Mouse (Mus musculus) embryonic fibroblast, embryonic 13.5 days (primary cell): Measurements from ENCODE around the gene Flot1. TPM values are rescaled to one million over a fixed set of nuclear protein-coding genes. Genes with fewer than 3 reads are reported as not detected.

ENCODE experiments used
- H3K27ac ChIP-seq: 2 replicates; pipeline ENCODE4 v1.5.1; 2012; ENCODE audit warnings: low read length, control low read depth, inconsistent platforms; ENCODE audit not compliant: insufficient read depth
- H3K4me1 ChIP-seq: 2 replicates; pipeline ENCODE4 v1.6.1; 2011; ENCODE audit warnings: low read length; ENCODE audit not compliant: control insufficient read depth, insufficient read depth
- H3K4me3 ChIP-seq: 2 replicates; pipeline ENCODE4 v1.5.1; 2011; ENCODE audit warnings: mild to moderate bottlenecking, control low read depth, low read length; ENCODE audit not compliant: insufficient read depth
- CTCF ChIP-seq: IDR thresholded peaks from 2 replicates; pipeline ENCODE4 v1.5.1; 2011; ENCODE audit warnings: mild to moderate bottlenecking, control low read depth, low read length, moderate library complexity, borderline replicate concordance; ENCODE audit not compliant: insufficient read depth
- POLR2A ChIP-seq: IDR thresholded peaks from 2 replicates; pipeline ENCODE4 v1.6.1; 2011; ENCODE audit warnings: low read depth, mild to moderate bottlenecking, control low read depth, low read length, moderate library complexity
- polyA plus RNA-seq: library from polyadenylated mRNA; stranded (reverse); fragments of >200 nt; gene quantifications from 2 replicates; pipeline ENCODE4 v1.2.4, GENCODE M21; 2011; ENCODE audit warnings: low read depth; ENCODE audit not compliant: missing spikeins, insufficient read length

The Flot1 gene
- polyA plus RNA-seq, 1 experiment, result 66.3 TPM

DNA sequence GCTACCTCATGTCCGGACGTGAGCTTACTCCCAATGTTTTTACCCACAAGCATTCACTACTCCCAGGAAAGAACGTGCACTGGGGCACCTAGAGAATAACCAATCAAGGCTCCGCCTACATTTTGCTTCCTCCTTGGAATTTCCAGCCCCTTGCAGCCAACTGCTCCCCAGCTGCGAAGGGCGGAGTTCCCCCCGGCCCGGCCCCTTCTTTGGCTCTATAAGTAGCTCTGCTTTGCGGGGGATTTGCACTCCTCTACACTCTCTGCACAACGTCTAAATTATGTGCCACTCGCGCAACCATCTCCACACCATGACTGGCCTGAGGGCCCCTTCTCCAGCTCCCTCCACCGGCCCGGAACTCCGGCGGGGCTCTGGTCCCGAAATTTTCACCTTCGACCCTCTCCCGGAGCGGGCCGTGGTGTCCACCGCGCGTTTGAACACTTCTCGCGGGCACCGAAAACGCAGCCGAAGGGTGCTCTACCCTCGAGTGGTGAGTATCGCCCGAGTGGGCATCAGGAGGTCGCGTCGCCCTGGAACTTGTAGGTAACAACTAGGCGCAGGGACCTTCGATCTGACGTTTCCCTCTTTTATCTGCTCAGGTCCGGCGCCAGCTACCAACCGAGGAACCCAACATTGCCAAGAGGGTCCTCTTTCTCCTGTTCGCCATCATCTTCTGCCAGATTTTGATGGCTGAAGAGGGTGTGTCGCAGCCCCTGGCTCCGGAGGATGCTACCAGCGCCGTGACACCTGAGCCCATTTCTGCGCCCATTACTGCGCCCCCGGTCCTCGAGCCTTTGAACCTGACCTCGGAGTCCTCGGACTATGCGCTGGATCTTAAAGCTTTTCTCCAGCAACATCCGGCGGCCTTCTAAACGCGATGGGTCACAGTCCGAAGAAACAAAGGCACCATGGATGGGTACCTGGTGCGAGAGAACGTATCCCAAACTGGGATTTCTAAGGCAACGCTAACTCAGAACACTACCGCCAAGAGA lies 1.3 kb upstream of the Flot1 start, which contains the start of gene Ier3:
TSS of gene Ier3 (plus strand) at position 246 of the 992 bp plus-strand sequence.
- Histone ChIP-seq H3K4me3 (peak within 1 kb of the TSS; percentile 87), H3K4me1 (peaks cover 4% of the 10 kb centered on the region), H3K27ac (peak within 1 kb of the TSS; percentile 79)
- TF ChIP-seq CTCF, result no peak
- TF ChIP-seq POLR2A, result peak; percentile 99

- TF ChIP-seq CTCF (no peak), POLR2A (no peak)
- Histone ChIP-seq H3K27ac (peak overlapping the region; percentile 51), H3K4me1 (peaks cover 4% of the 10 kb centered on the region), H3K4me3 (peak overlapping the region; percentile 87)
These were observed 466 bp upstream of the Flot1 start for GRCm38 (mm10) chr17:35822564-35822963.

DNA sequence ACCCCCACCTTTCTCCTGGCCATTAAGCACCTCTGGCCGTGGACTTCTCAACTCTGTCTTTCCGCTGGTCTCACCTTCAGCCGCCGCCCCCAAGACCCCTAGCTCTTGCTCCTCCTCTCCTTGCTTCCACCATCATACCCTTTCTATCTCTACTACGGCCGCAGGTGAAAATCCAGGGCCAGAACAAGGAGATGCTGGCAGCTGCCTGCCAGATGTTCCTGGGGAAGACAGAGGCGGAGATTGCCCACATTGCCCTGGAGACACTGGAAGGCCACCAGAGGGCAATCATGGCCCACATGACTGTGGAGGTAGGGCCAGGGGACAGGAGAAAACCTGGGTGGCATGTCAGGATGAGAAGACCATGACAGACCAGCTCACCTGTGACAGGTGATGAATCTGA lies 1.4 kb downstream of the Flot1 start:
- peaks cover 3% of the 10 kb centered on the region for H3K4me1 ChIP-seq
- TF ChIP-seq POLR2A, result no peak
- TF ChIP-seq CTCF, result peak; percentile 41; the same call in 1 of the 2 replicates
- no peak overlapping the region for H3K27ac ChIP-seq
- H3K4me3 ChIP-seq, result peak overlapping the region; percentile 90

DNA sequence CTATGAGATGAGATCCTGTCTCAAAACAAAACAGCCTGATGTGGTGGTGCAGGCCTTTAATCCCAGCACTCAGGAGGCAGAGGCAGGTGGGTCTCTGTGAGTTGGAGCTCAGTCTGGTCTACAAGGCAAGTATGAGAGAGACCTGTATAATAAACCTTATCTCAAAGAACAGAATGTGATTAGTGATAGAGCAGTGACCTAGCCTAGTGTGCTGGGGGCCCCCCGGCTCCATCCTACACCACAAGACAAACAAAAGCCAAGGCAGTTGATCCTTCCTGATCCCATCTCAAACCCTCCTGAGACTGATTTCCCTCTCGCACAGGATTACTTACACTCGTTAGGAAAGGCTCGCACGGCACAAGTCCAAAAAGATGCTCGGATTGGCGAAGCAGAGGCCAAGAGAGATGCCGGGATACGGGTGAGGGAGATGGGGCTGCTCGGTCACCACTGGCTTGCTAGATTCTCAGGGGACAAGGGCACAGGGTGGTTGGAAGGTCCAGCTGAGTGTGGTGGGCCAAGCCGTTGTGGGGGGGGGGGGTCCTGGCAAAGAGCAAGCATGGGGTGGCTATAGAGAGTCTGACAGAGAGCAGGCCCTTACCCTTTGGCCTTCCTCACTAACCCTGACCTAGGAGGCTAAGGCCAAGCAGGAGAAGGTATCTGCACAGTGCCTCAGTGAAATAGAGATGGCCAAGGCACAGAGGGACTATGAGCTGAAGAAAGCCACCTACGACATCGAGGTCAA lies 2.2 kb downstream of the Flot1 start:
- TF ChIP-seq CTCF (no peak), POLR2A (no peak)
- Histone ChIP-seq H3K4me1 (no peaks in the 10 kb centered on the region; the same call in 1 of the 2 replicates), H3K4me3 (no peak overlapping the region), H3K27ac (no peak overlapping the region)

DNA sequence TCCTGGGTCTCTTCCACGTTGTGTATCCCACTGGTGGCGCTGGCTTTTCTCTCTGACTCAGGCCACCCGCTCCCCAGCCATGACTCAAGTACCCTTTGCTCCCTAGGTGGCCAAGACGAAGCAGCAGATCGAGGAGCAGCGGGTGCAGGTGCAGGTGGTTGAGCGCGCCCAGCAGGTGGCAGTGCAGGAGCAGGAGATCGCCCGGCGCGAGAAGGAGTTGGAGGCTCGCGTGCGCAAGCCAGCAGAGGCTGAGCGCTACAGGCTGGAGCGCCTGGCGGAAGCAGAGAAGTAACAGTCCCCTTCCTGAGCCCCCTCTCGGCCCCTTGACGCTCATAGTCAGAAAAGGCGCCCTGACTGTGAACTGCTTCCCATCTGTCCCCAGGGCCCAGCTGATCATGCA lies 6.7 kb downstream of the Flot1 start:
- no peak overlapping the region for H3K27ac ChIP-seq
- no peak for TF ChIP-seq POLR2A
- TF ChIP-seq CTCF, result peak; percentile 92
- H3K4me1 ChIP-seq, result no peaks in the 10 kb centered on the region; the same call in 1 of the 2 replicates
- no peak overlapping the region for H3K4me3 ChIP-seq

- H3K4me3 ChIP-seq, result no peak overlapping the region
- H3K27ac ChIP-seq, result no peak overlapping the region
- TF ChIP-seq POLR2A (peak; percentile 38), CTCF (no peak)
- H3K4me1 ChIP-seq, result peaks cover 3% of the 10 kb centered on the region; the same call in 1 of the 2 replicates
These were observed 9.6 kb downstream of the Flot1 start for GRCm38 (mm10) chr17:35832400-35833238.

GRCm38 (mm10) chr17:35833239-35833751 lies 10.3 kb downstream of the Flot1 start:
- H3K27ac ChIP-seq, result no peak overlapping the region
- H3K4me1 ChIP-seq, result peaks cover 3% of the 10 kb centered on the region; the same call in 1 of the 2 replicates
- TF ChIP-seq CTCF (no peak), POLR2A (peak; percentile 68; the same call in 1 of the 2 replicates)
- no peak overlapping the region for H3K4me3 ChIP-seq

GRCm38 (mm10) chr17:35833894-35834293 lies 10.9 kb downstream of the Flot1 start:
- H3K4me1 ChIP-seq, result peaks cover 3% of the 10 kb centered on the region; the same call in 1 of the 2 replicates
- H3K27ac ChIP-seq, result no peak overlapping the region
- TF ChIP-seq POLR2A (peak; percentile 34; the same call in 1 of the 2 replicates), CTCF (no peak)
- H3K4me3 ChIP-seq, result no peak overlapping the region

GRCm38 (mm10) chr17:35834696-35835422 lies 11.8 kb downstream of the Flot1 start:
- TF ChIP-seq POLR2A (peak; percentile 33; the same call in 1 of the 2 replicates), CTCF (0 out of 2 replicates have a peak, but pooled peaks have one; percentile 13)
- Histone ChIP-seq H3K27ac (no peak overlapping the region), H3K4me3 (peak overlapping the region; percentile 79), H3K4me1 (peaks cover 5% of the 10 kb centered on the region)
